Comparison of ENCODE assay signal across 22 mouse cellular contexts in genomic region chr5:64821294-64821693, GRCm38 (mm10). TPM values are rescaled to one million over a fixed set of nuclear protein-coding genes. Genes with fewer than 3 reads are reported as not detected.
DNase-seq lines count a peak whose midpoint lies in the region; ATAC-seq and TF ChIP-seq lines count a peak whose summit lies in the region.
"Had no signal": no experiment of that assay in that cellular context is flagged by ENCODE, and none has a peak within 500 bp of the region (broad histone marks: within the 10 kb centered on the region; RNA-seq: fewer than 3 reads in every experiment).

No protein-coding gene starts in this region.

- DNase-seq in gastrocnemius, adult 2 months: no peak
- DNase-seq in gastrocnemius, adult 8-10 months (ENCODE audit: low spot score in 2 of 2): no peak
- no peak for DNase-seq in liver, embryonic 14.5 days (ENCODE audit: low read depth in 3 of 3, low spot score in 3 of 3)
- DNase-seq in liver: no peak
- no peak for DNase-seq in right cerebral cortex, postnatal 4 days
- no peak for DNase-seq in lung, postnatal 14 days
- DNase-seq: cerebellum, adult 11 months; cerebellum, adult 9-11 months; forebrain, postnatal 0 days; gastrocnemius, postnatal 36 days; kidney, adult 8-10 months; kidney, postnatal 14 days; lung, adult 2 months; lung, postnatal 4 days; right cerebral cortex, adult 18-20 months; thymus, postnatal 25 days had no signal

- H3K4me2 ChIP-seq in liver, embryonic 14.5 days (ENCODE audit: low read depth): no peak overlapping the region
- H3K4me2 ChIP-seq in intestine, postnatal 0 days (replicated peaks; ENCODE audit: low read depth): no peak overlapping the region
- H3K4me2 ChIP-seq: embryonic facial prominence, embryonic 15.5 days; hindbrain, embryonic 13.5 days; limb, embryonic 12.5 days; midbrain, embryonic 15.5 days; neural tube, embryonic 15.5 days had no signal

- 83% methylated on average over 2 of the region's 2 CpGs for WGBS in liver, embryonic 14.5 days (ENCODE audit: insufficient replicate concordance)
- 58% methylated on average over 2 of the region's 2 CpGs for WGBS in intestine, postnatal 0 days

- no peak overlapping the region for H3K9ac ChIP-seq in liver, embryonic 14.5 days (replicated peaks)
- no peak overlapping the region for H3K9ac ChIP-seq in intestine, postnatal 0 days (ENCODE audit: low read depth, low read length)
- H3K9ac ChIP-seq: embryonic facial prominence, embryonic 15.5 days; forebrain, postnatal 0 days; hindbrain, embryonic 13.5 days; limb, embryonic 12.5 days; midbrain, embryonic 15.5 days; neural tube, embryonic 15.5 days had no signal

- peak overlapping the region; percentile 40; the same call in 1 of the 2 replicates for H3K27ac ChIP-seq in gastrocnemius, adult 2 months
- no peak overlapping the region for H3K27ac ChIP-seq in liver, embryonic 14.5 days
- H3K27ac ChIP-seq in intestine, postnatal 0 days (ENCODE audit: low read depth, low read length): 0 out of 2 replicates have a peak overlapping the region, but pooled peaks have one; percentile 30
- H3K27ac ChIP-seq: embryonic facial prominence, embryonic 15.5 days; hindbrain, embryonic 13.5 days; limb, embryonic 12.5 days; midbrain, embryonic 15.5 days; neural tube, embryonic 15.5 days had no signal

- H3K4me1 ChIP-seq in liver, embryonic 14.5 days (replicated peaks; ENCODE audit: control insufficient read depth in 2 of 2, insufficient read depth in 2 of 2, low read length in 1 of 2): peaks cover 2 to 8% of the 10 kb centered on the region in 2 experiments; a peak in 2 of 4 replicates
- peaks cover under 1% of the 10 kb centered on the region for H3K4me1 ChIP-seq in intestine, postnatal 0 days (replicated peaks; ENCODE audit: control insufficient read depth, insufficient read depth, low read length)
- H3K4me1 ChIP-seq: midbrain, embryonic 15.5 days had no signal

- intact Hi-C loops in gastrocnemius, adult 2 months (cut with DNase I): loop anchor here (5.0 kb wide), 1 partner anchor 41 kb away; no protein-coding TSS in a partner anchor

- no peaks in the 10 kb centered on the region for H3K27me3 ChIP-seq in liver, embryonic 14.5 days (ENCODE audit: control insufficient read depth, insufficient read depth, low read length)
- H3K27me3 ChIP-seq in intestine, postnatal 0 days (replicated peaks; ENCODE audit: control insufficient read depth, insufficient read depth, low read length): no peaks in the 10 kb centered on the region
- H3K27me3 ChIP-seq: embryonic facial prominence, embryonic 15.5 days; hindbrain, embryonic 13.5 days; limb, embryonic 12.5 days; midbrain, embryonic 15.5 days; neural tube, embryonic 15.5 days had no signal

- no peaks in the 10 kb centered on the region for H3K9me3 ChIP-seq in liver, embryonic 14.5 days (ENCODE audit: control insufficient read depth, low read length)
- H3K9me3 ChIP-seq in intestine, postnatal 0 days (ENCODE audit: control insufficient read depth): no peaks in the 10 kb centered on the region
- H3K9me3 ChIP-seq: embryonic facial prominence, embryonic 15.5 days; hindbrain, embryonic 13.5 days; limb, embryonic 12.5 days; midbrain, embryonic 15.5 days; neural tube, embryonic 15.5 days had no signal

- TF ChIP-seq EP300 in liver, embryonic 14.5 days (IDR thresholded peaks at IDR 0.05; ENCODE audit: low read depth): no peak

- H3K36me3 ChIP-seq in liver, embryonic 14.5 days (replicated peaks; ENCODE audit: control insufficient read depth, insufficient read depth, low read depth): peaks cover 100% of the 10 kb centered on the region
- H3K36me3 ChIP-seq in intestine, postnatal 0 days (ENCODE audit: control insufficient read depth, insufficient read depth): peaks cover 88% of the 10 kb centered on the region

- H3K4me3 ChIP-seq in gastrocnemius, adult 2 months: no peak overlapping the region
- H3K4me3 ChIP-seq in liver, embryonic 14.5 days (ENCODE audit: insufficient read depth in 1 of 2, low read depth in 2 of 2, low read length in 2 of 2): no peak overlapping the region
- no peak overlapping the region for H3K4me3 ChIP-seq in intestine, postnatal 0 days (ENCODE audit: low read depth, low read length)
- H3K4me3 ChIP-seq: embryonic facial prominence, embryonic 15.5 days; hindbrain, embryonic 13.5 days; limb, embryonic 12.5 days; midbrain, embryonic 15.5 days; neural tube, embryonic 15.5 days had no signal

- TF ChIP-seq CTCF in gastrocnemius, adult 2 months (IDR thresholded peaks at IDR 0.05): no peak
- no peak for TF ChIP-seq CTCF in liver, embryonic 14.5 days (IDR thresholded peaks at IDR 0.05; ENCODE audit: low read depth)
- TF ChIP-seq CTCF in intestine, postnatal 0 days (IDR thresholded peaks at IDR 0.05; ENCODE audit: low read depth): no peak

- ATAC-seq in liver, embryonic 14.5 days (ENCODE audit: insufficient read depth): peak; percentile 26; the same call in 1 of the 2 replicates
- ATAC-seq in intestine, postnatal 0 days: peak; percentile 24; the same call in 1 of the 2 replicates
- ATAC-seq: forebrain, postnatal 0 days; midbrain, embryonic 15.5 days had no signal

RNA-seq across cellular contexts. Expression of gene Klf3, which starts 18.1 kb away (rescaled TPM):
- total RNA-seq in gastrocnemius, adult 2 months (2021): 10 to 100 TPM; 18.2 to 20.4 TPM
- total RNA-seq in gastrocnemius, adult 8-10 months (2022): 10 to 100 TPM in 2 of 4 experiments, 1 to 10 TPM in 2; 6.7 to 16.3 (median 10.1) TPM
- polyA plus RNA-seq in liver, embryonic 14.5 days (2012; rRNA removed): 34.2 and 42.8 TPM in 2 replicates
- 69.8 and 83.9 TPM in 2 replicates for polyA plus RNA-seq in liver, embryonic 14.5 days (2014; fragmentation: Nextera tagmentation; extraction: Ambion mirVana)
- polyA plus RNA-seq in intestine, postnatal 0 days (2015; fragmentation: Nextera tagmentation; extraction: Ambion mirVana): 76.9 and 79.3 TPM in 2 replicates
